Mouse (Mus musculus): ENCODE data around the gene Rspo4.

Gene Rspo4

DNA sequence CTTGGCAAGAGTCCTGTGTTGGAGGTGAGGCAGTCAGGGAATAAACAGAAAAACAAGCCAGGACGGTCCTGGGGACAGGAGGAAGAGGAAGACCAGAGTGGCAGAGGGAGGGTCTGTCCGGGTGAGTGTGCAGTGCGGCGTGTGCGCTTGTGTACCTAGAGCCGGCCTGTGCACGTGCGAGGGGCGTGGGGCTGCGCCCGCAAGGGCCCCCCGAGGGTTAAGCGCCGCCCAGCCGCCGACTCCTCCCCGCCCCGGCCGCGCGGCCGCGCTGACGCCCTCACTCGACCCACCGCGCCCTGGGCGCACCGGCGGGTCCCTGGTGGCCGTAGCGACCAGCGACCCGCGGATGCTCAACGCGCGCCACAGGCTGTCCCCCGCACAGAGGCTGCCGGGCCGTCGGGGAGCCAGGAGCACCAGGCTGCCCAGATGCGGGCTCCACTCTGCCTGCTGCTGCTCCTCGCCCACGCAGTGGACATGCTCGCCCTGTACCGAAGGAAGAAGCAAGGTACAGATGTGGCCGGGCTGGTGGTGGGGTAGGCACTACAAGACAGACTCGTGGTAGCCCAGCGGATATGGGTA lies at the start of gene Rspo4:
Gene Rspo4, plus strand, starts transcription at position 280 of the 579 bp plus-strand sequence.
- peak; percentile 51 for DNase-seq (ENCODE audit: low spot score)

DNA sequence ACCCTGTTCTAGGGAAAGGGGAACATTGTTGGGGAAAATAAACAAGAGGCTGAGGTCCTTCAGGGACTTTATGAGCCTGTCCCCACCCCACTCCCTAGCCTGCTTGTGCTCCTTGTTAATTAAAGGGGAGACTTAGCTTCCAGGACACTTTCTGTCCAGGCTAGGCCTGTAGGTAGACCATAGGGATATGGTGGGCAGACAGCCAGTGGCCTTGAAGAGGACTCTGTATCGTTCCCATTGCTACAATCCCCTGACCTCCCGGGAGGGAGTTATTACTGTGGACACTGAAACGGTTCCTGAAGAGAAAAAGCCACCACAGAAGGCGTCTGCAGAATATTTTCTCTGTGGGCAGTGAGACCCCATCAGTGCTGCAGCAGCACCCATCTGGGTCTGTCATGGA lies 27.1 kb upstream of the Rspo4 start:
- no peak for DNase-seq (ENCODE audit: low spot score)

DNA sequence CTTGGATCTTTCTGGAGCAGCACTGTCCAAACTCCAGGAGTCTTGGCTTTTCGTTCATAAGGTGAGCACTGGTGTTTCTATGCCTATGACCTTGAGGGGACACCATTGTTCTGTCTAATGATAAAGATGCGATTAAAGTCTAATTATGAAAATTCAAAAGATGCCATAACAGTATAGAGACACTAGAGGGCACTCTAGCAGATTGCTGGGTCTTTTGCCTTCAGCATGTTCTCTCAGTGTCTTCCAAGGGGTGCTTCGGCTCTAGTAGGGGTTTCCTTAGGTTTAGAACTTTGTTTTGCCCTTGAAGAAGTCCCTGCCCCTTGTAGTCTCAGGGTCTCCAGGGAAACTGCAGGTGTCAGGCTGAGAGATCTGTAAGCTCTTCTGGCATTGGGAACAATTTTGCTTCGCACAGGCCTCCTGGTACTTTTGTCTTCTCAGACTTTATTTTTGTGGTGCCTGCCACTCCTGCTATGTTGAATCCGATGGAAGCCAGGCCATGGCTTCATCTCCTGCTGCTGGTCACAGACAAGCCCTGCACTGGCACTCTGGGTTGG lies 19.6 kb downstream of the Rspo4 start:
- DNase-seq (ENCODE audit: low spot score), result peak; percentile 59

- no peak for DNase-seq (ENCODE audit: low spot score)
Observed at GRCm38 (mm10) chr2:151864941-151865340, 22.2 kb downstream of the Rspo4 start.

DNA sequence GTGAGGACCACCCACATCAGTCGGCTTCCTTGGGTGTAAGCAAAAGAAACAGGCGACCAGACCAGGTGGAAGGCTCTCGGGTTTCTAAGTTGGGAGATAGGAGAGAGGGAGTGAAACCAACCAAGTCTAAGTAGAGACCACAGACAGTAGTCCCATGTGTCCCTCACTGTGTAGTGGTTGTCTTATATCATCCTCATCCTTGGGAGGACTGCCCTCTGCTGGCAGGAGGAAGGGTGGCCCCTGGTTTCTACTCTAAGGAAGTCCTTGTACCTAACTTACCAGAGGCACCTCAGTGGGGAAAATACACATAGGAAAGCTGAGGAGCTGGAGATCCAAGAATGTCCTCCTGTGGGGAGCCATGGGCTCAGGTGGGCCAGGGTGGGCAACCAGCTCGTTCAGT lies 23.8 kb downstream of the Rspo4 start:
- peak; percentile 82 for DNase-seq (ENCODE audit: low spot score)

DNA sequence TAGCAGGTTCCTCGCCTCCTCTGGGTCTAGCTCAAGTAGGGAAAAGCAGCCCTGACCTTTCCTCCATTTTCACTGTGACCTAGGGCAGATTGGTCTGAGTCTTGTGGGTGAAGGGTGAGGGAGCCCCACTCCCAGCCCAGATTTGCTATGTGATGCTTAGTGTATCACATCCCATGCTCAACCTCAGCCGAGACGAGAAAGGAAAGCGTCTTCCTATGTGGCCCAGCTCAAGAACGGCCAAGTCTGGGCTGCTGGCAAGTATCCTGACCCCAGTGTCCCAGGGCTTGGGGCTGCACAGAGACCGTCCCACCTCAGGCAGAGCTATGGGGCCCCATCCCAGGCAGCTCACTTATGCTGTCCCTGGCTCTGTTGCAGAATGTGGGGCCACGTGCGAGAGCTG lies 25.5 kb downstream of the Rspo4 start:
- no peak for DNase-seq (ENCODE audit: low spot score)

- DNase-seq (ENCODE audit: low spot score), result peak; percentile 64
Observed at GRCm38 (mm10) chr2:151874551-151874950, 31.8 kb downstream of the Rspo4 start.

- DNase-seq (ENCODE audit: low spot score), result peak; percentile 83
Observed at GRCm38 (mm10) chr2:151876012-151876485, 33.3 kb downstream of the Rspo4 start.

- no peak for DNase-seq (ENCODE audit: low spot score)
Observed at GRCm38 (mm10) chr2:151878645-151879044, 35.9 kb downstream of the Rspo4 start.

DNA sequence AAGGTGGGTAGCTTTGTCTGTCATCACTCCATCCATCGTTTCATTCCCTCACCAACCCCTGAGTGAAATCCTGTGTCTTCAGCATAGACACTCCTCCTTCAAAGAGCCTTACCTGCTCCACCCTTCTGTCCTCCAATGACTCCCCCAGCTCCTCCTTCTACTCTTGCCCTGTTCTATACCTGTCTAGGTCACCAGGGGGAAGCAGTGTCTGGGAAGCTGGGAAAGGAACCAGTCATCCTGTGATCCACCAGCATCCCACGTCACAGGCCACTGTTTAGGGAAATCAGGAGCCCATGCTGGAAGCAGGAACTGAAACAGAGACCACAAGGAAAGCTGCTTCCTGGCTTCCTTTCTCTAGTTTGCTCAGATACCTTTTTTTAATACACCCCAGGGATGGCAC lies 37.0 kb downstream of the Rspo4 start:
- no peak for DNase-seq (ENCODE audit: low spot score)

GRCm38 (mm10) chr2:151891031-151891430 lies 48.3 kb downstream of the Rspo4 start:
- no peak for DNase-seq (ENCODE audit: low spot score)

- DNase-seq (ENCODE audit: low spot score), result peak; percentile 36
Observed at GRCm38 (mm10) chr2:151893122-151893774, 50.5 kb downstream of the Rspo4 start.

DNA sequence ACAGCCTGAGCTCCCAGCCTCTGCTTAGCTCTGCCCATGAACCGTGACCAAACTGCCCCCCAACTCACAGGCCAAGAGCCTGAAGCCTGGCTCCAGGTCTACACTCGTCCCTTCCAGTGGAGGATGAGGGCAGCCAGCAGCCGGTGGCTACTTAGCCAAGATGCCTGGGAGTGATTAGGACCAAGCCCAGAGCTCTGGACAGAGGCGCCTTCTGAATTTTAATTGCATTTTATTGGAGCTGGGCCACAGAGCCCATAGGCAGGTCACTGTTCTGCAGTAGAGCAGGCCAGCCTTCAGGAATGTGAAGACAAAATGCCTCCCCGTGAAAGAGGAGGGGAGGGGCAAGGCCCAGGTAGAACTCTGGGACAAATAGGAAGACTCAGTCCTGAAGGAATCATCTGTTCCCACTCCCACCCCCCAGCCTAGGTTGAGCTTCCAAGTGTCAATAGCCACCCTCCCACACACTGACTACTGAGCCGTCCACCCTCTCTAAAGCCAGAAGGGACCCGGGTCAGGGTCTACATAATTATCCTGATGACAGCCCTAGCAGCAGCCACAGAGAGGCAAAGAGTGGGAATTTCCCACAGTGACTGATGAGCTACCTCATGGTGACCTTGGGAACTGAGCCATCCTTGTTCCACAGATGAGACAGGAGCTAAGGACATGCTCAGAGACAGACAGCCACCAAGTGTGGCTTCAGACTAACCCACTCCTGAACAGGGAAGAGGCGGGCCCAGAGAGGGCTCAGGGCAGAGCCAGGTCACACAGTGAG lies 51.7 kb downstream of the Rspo4 start:
- DNase-seq (ENCODE audit: low spot score), result no peak

GRCm38 (mm10) chr2:151895911-151896310 lies 53.2 kb downstream of the Rspo4 start:
- no peak for DNase-seq (ENCODE audit: low spot score)

DNA sequence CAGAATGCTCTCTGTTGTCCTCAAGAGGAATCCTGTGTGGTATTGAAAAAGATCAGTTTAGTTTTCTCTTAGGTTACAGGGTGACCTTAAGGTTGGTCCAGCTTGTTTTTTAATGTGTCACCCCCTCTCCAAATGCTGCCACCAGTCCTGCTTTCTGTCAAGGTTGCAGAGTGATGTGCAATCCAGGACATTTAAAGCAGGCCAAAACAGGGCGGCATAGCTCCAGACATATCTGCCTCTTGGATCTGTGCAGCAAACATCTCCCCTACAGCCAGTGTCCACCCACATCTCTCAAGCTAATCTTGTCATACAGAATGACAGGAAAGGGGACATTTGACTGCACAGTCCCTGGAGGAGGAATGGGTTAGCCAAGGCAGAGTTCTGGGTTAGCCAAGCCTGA lies 55.4 kb downstream of the Rspo4 start:
- no peak for DNase-seq (ENCODE audit: low spot score)

DNA sequence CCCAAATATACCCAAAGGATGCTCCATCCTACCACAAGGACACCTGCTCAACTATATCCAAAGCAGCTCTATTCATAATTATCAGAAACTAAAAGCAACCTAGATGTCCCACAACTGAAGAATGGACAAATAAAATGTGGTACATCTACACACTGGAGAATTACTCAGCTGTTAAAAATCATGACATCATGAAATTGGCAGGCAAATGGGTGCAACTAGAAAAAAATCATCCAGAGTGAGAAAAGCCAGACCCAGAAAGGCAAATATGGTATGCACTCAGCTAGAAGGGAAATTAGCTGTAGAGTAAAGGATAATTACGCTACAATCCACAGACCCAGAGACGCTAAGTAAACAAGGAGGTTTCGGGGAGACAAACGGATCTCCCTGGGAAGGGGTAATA lies 58.1 kb downstream of the Rspo4 start:
- DNase-seq (ENCODE audit: low spot score), result no peak

- DNase-seq (ENCODE audit: low spot score), result no peak
Observed at GRCm38 (mm10) chr2:151903267-151903666, 60.5 kb downstream of the Rspo4 start.

DNA sequence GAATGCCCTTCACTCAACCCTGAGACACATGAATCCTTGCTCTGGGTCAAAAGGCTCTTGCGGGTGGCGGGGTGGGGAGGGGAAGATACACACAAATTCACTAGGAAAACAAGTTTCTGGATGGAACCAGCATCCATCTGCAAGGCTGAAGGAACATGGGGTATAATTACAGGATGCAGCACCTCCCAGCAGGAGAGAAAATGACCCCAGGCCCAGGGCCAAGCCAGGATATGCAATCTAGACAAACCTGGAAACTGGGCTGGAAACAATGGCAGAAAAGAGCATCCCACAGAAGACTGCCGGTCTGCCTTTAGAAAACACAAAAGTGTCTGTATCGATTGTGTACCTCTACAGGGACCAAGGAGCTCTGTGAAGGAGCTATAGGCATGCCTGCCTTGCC lies 61.2 kb downstream of the Rspo4 start:
- no peak for DNase-seq (ENCODE audit: low spot score)

DNA sequence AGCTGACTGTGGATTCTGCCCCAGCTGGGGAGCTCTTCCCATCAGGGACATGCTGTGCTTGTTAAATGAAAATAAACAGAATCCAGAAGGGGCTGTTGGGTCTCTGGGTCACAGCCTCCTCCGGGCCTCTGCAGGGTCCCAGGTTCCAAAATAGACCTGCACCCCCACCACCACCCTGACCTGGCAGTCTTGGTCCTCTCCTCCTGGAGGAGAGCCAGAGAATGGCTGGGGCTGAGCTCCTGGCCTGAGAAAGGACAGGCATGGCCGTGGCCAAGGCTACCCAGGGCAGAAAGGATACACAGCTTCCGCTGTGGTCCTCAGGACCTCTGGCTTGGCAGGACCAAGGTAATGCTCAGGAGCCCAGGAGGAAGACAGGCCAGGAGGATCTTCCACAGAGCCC lies 61.9 kb downstream of the Rspo4 start:
- no peak for DNase-seq (ENCODE audit: low spot score)

- no peak for DNase-seq (ENCODE audit: low spot score)
Observed at GRCm38 (mm10) chr2:151907020-151907419, 64.3 kb downstream of the Rspo4 start.

- no peak for DNase-seq (ENCODE audit: low spot score)
Observed at GRCm38 (mm10) chr2:151909386-151909785, 66.7 kb downstream of the Rspo4 start.

- DNase-seq (ENCODE audit: low spot score), result no peak
Observed at GRCm38 (mm10) chr2:151910498-151910897, 67.8 kb downstream of the Rspo4 start.
